Mouse (Mus musculus): ENCODE results near the gene Ap3d1.

GRCm38 (mm10) chr10:80741634-80742179, 357 bp downstream of the Ap3d1 start:
- TF ChIP-seq CTCF (IDR thresholded peaks at IDR 0.05; ENCODE audit: low read depth) (no peak), EP300 (IDR thresholded peaks at IDR 0.05; ENCODE audit: low read depth) (no peak)
